Mouse (Mus musculus): ENCODE results near the gene Zfp385c. TPM values are rescaled to one million over a fixed set of nuclear protein-coding genes. Genes with fewer than 3 reads are reported as not detected.

Zfp385c gene
- total RNA-seq (2017): not detected in 2 replicates

DNA sequence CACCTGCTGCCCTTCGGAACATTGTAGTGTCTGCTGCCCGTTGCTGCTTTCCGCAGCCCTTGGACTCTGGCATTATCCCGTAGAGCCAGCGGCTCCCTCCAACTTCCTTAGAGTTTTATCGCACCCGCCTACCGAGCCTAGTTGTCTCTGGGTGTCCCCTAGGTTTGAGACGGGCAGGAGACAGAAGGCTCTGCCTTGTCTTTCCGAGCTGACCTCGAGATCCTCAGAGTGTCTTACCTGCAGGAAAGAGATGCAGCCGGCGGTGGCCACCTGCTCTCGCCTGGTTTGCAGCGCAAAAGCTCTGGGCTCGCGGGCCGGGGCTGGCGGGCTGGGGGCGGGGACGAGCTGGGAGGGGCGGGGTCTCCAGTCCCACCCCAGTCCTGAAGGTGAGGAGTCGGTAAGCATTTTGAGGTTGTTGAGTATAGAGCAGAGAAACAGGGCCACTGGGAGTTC lies at the start of gene Zfp385c:
Zfp385c (minus strand) TSS at position 292 of the 453 bp plus-strand sequence.
- ATAC-seq (ENCODE audit: extremely low read depth, insufficient number of reproducible peaks, low FRiP score, poor library complexity, severe bottlenecking): no peak

DNA sequence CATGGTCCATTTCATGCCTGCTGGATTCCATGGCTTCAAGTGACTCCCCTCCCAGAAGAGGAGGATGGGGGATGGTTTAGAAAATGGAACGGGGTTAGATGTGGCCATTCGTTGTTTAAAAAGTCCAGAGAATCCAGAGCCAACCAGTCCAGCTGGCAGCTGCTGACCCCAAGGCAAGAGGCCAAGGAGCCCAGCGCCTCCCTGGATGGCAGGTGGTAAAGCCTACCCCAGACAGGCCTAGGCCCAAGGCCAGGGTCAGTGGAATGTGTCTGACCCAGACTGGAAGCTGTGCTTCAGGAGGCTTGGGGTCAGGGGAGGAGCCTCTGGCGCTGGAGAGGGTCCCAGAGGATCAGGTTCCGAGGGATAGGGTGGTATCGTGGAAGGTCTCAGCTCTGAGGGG lies 49.1 kb upstream of the Zfp385c start:
- no peak for ATAC-seq (ENCODE audit: extremely low read depth, insufficient number of reproducible peaks, low FRiP score, poor library complexity, severe bottlenecking)

DNA sequence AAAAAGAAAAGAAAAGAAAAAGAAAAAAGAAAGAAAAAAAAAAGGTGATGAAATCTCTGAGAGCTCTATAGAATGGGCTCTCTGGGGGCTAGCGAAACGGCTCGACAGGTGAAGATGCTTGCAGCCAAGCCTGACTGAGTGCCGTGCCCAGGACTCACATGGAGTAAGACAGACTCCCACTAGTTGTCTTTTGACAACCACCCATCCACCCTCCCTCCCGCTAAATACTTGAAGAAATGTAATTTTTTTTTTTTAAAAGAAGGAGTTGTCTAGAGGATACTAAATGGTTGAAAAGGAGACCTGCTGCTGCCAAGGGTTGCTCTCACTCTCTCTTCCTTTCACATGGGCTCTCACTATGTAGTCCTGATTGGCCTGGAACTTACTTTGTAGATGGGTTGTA lies 46.5 kb upstream of the Zfp385c start:
- ATAC-seq (ENCODE audit: extremely low read depth, insufficient number of reproducible peaks, low FRiP score, poor library complexity, severe bottlenecking): no peak

DNA sequence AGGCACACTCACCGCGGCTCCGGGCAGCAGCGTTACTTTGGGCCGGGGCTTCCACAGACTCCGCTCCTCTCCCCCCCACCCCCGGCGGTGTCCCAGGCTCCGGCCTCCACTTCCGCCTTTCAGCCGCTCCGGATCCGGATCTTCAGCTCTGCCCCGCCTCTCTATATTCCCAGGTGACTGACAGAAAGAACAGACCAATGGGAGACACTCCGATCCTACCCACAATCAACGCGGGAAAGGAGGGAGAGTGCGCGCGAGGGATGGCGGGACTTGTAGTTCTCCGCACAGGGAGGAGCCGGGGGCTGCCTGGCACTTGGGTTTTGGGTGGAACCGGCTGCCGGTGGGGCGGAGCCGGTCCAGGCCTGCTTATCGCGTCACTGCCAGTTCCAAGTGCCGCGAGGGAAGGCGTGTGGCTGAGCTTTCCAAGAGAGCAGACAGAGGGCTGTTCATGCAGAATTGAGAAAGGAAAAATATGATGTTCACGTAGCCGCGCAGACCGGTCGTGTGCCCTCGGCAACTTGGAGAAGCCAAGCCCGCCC lies 45.9 kb upstream of the Zfp385c start, which contains the start of gene Rab5c:
Rab5c (minus strand) TSS at position 150 of the 539 bp plus-strand sequence.
- ATAC-seq (ENCODE audit: extremely low read depth, insufficient number of reproducible peaks, low FRiP score, poor library complexity, severe bottlenecking): peak; percentile 98

DNA sequence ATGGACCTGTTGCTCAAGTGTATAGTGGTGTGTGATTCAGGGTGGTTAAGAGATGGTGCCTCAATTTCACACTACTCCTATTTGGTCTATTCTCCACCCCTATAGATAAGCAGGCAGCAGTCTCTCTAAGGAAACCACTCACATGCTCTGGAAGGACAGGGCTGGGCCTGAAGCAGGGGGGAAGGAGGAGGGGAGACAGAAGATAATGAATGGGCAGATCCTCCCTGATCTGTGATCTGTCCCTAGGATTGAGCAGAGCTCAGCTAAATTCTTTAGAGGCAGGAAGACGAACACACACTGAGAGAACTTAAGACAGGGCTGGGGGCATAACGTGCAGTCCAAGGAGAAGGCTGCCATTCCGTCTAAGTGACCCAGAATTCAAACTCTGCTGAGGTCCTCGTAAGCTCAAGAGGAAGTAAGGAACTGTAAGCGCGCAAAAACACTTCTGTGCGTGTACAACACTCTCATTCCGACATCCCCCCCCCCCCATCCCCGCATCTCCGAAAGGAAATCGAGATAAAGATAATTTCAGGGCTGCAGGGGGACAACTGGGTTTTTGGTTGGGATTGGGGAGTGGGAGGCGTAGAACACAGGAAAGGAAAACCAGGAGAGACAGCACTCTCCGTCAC lies 45.0 kb upstream of the Zfp385c start:
- ATAC-seq (ENCODE audit: extremely low read depth, insufficient number of reproducible peaks, low FRiP score, poor library complexity, severe bottlenecking): no peak

DNA sequence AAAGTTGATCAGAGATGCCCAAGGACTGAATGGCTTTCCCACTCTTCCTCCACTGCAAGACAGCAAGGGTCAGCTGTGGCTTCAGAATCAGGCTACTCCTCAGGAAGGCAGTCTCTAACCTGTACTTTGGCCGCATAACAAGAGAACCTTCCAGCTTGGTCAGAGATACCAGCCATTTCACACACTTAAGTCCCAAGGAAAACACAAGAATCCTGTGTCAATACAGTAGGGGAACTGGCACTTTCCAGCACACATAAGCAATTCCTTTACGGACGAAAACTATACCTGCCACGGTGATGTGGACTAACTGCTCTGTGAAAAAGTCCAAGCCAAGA lies 44.5 kb upstream of the Zfp385c start:
- ATAC-seq (ENCODE audit: extremely low read depth, insufficient number of reproducible peaks, low FRiP score, poor library complexity, severe bottlenecking): no peak

DNA sequence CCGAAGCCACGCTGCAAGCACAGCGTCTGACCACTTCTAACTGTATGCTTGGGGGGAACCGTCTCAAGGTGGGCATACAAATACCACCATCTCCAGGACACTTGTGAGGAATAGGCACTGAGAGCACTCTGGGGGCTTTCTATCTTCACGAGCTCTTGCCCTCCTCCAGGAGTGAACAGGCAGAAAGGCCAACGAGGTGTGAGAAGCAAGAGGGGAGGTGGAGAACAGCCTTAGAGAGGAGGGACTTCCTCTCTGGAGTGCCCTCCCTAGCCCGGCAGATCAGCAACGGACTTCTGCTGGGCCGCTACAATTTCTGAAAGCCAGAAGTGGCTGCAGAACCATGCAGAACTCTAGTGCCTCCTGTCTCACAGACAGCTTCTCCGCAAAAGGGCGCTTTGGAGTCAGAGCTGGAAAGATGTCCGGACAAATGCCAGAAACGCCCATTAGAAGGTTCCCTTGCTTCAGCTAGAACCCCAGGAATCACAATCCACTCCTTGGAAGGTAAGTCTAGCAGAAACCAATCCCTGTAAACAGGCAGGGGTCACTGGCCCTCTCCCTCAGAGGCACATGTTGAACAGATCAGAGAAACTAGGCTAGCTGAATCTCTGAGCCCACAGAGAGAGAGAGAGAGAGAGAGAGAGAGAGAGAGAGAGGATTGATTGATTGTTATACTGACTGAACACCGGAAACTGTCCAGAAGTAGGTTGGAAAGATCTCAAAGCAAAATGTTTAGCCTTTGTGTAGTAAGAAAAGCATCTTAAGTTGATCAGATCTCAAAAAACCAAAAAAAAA lies 43.9 kb upstream of the Zfp385c start:
- ATAC-seq (ENCODE audit: extremely low read depth, insufficient number of reproducible peaks, low FRiP score, poor library complexity, severe bottlenecking): no peak

DNA sequence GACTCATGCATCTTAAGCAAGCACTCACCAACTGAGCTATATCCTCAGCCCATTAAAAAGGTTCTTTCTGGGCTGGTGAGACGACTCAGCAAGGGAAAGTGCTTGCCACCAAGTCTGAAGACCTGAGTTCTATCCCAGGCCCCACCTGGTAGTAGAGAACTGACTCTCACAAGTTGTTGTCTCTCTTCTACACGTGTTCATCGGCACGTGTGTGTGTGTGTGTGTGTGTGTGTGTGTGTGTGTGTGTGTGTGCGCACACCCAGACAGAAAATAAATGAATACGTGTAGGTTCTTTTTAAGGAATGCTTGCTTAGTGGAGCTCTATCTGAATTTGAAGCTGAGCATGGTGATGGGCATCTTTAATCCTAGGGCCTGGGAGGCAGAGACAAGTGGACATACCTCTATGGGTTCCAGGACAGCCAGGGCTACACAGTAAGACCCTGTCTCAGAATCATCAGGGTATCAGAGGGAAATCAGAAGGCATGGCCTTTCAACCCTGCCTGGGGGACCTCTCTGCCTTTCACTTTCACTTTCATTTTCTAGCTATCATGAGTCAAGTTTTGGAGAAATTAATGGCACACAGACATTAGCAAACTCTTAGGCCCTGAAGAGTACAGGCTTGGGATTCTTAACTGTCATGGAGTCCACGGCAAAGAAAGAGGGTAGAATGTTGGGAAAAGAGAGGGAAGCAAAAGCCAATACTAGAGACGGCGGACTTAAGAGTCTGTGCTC lies 43.0 kb upstream of the Zfp385c start:
- no peak for ATAC-seq (ENCODE audit: extremely low read depth, insufficient number of reproducible peaks, low FRiP score, poor library complexity, severe bottlenecking)

DNA sequence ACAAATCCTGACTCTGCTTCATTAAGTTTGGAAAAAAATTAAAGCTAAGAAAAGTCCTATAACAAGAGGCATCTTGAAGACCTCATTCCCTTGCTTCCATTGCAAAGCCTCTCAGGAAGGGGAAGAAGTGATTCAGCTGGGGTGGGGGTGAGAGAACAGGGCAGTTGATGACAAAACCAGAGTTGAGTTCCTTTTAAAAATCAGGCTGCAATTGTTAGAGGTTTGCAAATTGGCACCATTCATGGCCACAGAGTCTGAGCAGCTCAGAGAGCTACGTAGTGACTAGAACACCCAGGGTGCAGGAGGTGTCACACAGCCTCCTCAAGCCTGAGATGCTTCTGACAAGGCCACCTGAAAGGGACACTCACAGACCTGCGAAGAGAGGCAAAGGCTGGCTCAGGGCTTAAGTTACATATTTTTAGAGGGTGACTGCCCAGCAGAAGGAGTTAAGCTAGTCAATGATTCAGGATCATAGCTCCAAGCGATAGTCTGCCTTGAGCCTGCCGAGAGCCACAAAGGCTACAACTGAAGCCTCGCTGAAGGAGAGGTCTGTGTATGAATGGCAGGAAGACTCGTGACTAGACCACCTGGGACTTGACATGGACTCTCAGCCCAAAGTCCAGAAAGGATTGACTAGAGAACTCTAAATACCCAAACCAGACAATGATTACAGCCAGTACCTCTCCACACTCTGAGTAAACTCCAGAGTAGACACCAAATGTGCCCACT lies 38.4 kb upstream of the Zfp385c start:
- no peak for ATAC-seq (ENCODE audit: extremely low read depth, insufficient number of reproducible peaks, low FRiP score, poor library complexity, severe bottlenecking)

DNA sequence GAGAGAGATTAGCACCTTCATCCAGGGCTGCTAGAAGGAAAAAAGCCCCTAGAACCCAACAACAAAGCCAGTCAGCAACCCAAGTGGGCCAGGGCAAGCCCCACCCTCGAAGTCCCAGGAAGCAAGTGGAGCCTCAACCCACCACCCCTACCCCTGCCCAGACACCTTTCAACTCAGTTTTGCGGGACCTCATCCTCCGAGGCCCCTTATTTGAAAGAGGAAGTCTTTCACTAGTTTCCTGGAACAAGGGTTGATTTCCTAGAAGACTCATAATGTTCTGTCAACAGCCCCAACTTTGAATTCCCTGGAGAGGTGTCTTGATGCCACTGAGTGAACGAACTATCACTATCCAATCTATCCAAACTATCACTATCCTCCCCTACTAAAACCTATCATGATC lies 37.7 kb upstream of the Zfp385c start:
- ATAC-seq (ENCODE audit: extremely low read depth, insufficient number of reproducible peaks, low FRiP score, poor library complexity, severe bottlenecking): no peak

DNA sequence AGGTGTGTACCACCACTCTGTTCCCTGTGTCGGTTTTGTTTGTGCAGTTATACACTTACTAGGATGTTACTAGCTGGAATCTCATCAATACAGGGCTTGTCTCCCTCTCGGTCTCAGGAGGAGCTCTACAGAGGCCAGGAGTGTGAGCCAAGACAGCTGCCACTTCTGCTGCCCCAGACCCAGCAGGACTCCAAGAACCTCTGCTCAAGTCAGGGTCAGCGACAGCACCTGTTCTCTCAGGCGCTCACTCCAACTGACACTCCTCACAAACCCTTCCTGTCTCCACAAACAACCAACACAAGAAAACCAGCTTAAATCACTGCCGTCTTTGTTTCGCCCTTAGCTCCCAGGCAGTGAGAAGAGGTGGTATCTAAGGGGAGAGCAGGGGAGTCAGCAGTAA lies 36.3 kb upstream of the Zfp385c start:
- no peak for ATAC-seq (ENCODE audit: extremely low read depth, insufficient number of reproducible peaks, low FRiP score, poor library complexity, severe bottlenecking)

DNA sequence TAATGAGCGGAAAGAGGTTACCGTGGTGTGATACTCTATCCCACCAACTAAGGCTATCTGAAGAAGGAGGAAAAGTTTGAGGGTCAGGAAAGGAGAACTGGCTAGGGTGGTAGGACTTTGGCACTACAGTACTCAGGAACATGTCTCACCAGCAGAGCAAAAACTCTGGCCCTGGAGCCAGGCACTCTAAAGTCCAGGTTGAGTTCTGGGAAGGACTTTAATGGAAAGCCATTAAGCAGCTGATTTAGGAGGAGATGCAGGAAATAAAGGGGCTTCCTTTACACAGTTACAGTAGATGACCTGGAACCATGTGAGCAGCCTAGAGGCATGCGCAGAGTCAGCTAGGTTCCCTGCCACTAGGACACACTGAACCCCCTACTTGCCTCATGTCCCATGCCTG lies 34.9 kb upstream of the Zfp385c start:
- ATAC-seq (ENCODE audit: extremely low read depth, insufficient number of reproducible peaks, low FRiP score, poor library complexity, severe bottlenecking): no peak

DNA sequence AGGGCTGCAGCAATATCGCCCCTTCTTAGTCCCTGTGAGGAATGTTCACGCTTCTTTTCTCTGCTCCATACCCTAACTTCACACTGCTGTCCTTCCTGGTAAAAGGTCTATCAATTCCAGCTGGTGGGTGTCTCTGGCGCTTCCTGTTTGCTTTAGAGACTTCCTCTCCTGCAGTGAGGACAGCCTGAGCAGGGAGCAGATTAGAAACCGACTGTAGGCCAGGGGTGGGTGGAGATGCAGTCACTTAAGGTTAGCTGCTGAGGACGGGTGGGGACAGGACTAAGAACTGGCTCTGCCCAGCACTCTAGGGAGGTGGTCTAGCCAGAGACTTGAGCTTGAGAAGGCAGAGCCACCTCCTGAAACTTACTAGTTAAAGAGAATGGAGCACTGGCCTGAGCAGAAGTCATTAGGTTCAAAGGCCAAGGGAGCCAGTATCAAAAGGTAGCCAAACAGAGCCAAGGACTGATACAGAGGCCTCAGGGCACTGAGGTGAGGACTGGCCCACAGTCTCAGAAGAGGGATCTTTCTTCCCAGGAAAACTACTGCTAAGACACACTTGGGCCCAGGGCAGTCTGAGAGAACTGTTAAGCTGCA lies 32.8 kb upstream of the Zfp385c start:
- ATAC-seq (ENCODE audit: extremely low read depth, insufficient number of reproducible peaks, low FRiP score, poor library complexity, severe bottlenecking): no peak

DNA sequence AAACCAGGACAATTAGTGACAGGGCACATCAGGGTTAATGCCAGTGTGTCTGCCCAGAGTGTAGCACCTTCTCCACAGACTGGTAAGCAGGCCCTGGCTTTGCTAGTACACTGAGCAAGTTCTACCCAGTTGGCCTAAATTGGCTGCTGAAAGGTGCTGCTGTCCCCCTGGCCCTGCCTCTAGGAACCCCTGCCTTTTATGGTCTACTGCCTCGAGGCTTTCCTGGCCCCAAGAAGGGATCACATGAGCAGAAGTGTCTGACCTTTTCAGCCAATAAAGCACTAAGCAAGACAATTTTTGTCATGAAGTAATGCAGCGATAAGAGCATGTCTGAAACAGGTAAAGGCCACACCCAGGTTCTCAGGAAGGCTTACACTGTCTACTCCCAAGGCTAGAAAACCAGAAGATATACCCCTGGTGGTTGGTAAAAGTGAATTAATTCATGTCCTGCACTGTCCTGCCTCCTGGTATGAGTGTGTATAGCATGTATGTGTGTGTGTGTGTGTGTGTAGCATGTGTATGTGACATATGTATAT lies 30.3 kb upstream of the Zfp385c start:
- ATAC-seq (ENCODE audit: extremely low read depth, insufficient number of reproducible peaks, low FRiP score, poor library complexity, severe bottlenecking): no peak

DNA sequence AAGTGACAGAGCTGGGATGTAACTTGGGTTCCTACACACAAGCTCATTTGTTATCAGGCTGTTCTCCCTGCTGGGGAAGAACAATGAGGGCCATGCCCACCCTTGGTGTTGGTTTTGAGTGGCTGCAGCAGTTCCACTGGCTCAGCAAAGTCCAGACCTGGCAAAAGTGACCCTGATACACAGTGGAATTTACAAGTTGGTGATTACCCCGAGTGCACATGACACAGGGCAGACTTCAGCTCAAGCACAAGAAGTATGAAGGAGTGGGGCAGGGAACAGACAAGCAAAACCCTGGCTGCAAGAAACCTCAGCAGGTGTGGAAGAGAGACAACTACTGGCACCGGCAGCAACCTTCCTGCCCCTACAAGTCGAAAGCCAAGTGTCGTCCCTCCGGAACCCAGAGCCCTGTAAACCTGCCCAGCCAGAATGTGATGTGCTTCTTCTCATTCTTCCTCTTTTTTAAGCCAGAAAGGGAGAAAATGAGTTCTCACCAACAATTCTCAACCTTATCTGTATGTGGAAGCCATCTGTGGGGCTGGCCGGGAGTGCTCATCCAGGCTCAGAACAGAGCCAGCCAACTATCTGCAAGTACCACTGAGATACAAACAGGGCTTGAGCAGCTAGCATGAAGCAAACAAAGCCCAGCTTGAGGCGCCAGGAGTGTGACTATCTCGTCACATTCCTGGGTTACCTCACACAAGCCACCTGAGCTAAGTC lies 29.7 kb upstream of the Zfp385c start:
- ATAC-seq (ENCODE audit: extremely low read depth, insufficient number of reproducible peaks, low FRiP score, poor library complexity, severe bottlenecking): no peak

DNA sequence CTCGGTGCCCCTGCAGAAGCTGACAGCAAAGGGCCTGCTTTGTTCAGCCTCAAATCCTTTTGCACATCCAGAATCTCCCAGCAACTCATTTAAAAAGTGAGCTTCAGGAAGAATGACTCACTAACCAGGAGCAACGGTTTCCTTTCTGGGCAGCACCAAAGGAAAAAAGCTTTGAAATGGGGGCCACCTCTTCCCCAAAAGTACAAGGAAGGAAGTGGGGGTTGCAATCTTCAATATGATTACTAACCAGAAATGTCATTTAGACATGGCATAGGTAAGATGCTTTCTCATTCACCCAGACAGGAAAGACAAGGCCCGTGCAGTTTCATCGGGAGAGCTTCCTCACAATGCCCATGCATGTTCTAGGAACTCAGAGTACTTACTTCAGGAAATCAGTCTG lies 29.0 kb upstream of the Zfp385c start:
- ATAC-seq (ENCODE audit: extremely low read depth, insufficient number of reproducible peaks, low FRiP score, poor library complexity, severe bottlenecking): no peak

DNA sequence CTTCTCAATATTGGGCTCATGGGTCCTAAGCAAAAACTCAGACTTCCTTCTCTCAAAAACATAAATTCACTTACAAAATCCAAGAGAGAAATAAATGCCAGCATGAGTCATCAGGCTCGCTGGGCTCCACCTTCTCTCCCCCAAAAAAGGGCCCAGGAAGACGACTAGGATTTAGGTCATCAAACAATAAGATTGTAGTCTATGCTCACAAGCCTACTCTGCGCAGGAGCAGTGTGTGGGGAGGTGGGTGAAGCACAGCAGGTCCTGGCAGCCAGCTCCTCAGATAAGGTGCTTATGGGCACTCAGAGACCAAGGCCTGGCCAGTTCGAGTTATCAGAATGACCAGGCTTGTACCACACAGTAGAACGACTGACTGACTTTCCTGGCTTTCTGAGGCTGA lies 28.1 kb upstream of the Zfp385c start:
- ATAC-seq (ENCODE audit: extremely low read depth, insufficient number of reproducible peaks, low FRiP score, poor library complexity, severe bottlenecking): no peak

DNA sequence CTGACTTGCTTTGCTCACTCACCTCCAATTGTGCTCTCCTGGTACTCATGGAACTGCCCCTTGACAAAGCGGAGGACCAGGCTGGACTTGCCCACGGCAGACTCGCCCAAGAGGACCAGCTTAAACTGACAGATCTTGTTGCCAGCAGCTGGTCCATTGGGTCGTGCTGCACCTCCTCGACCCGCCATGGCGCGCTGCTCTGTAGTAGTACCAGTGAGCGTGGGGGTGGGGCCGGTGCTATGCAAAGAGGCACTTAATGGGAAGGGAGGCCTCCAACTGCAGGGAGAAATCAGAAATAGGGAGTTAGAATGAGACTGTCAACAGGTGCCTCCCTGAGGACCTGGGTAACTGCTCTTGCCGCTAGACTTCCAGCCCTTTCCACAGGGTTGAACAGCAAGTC lies 27.6 kb upstream of the Zfp385c start:
- ATAC-seq (ENCODE audit: extremely low read depth, insufficient number of reproducible peaks, low FRiP score, poor library complexity, severe bottlenecking): no peak

Data from neutrophil, adult 5-6 weeks (primary cell).